Mouse (Mus musculus) left cerebral cortex, adult 8-10 months (tissue): ENCODE results near the gene Gucy1b2. TPM values are rescaled to one million over a fixed set of nuclear protein-coding genes. Genes with fewer than 3 reads are reported as not detected.

Source experiments
- DNase-seq, 2 experiments: peaks; one replicate each; pipeline ENCODE4 v3.0.0; 2022; ENCODE audit warnings: low spot score in 2 of 2
- total RNA-seq, 4 experiments: library from RNA; stranded (reverse); gene quantifications; 2 replicates each; pipeline ENCODE4 v1.2.4; 2022

The Gucy1b2 gene
- total RNA-seq, 4 experiments from 2014 or later: 0.11 to 0.28 (median 0.19) TPM; not detected in 1

GRCm38 (mm10) chr14:62374001-62374400 is 82.1 kb downstream of the Gucy1b2 start:
- DNase-seq: no peak

DNA sequence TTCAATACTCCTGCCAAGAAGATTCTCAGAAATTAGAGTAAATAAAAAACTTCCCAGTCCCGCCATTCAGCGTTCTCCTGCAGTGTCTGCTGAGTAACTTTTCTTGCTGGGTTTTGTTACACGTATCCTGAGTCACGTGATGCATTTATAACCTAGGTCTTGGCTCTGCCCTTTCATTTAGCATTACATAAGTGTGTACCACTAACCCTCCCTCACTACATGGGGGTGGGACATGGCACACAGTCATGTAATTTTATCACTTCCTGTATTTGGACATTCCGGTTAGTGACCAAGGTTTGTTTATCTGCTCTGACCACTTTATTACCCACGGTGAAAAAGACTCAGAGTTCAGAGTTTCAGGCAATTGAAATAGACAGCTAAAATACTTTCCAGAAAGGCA is 85.3 kb downstream of the Gucy1b2 start:
- DNase-seq: no peak

DNA sequence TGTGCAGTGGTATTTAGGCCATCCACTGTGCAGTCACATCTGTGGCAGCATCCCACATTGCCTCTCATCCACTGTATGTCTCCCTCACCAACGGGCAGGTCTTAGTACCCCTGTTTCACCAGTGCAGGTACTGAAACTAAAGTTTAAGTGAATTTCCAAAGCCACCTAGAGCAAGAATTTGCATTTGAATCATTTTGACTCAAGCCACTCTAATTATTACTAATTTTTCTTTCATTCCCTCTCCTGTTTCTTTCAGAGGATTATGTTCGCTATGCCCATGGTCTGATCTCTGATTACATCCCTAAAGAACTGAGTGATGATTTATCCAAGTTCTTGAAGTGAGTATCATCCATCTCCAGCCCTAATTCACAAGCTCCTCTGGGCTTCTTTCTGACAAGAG is 92.3 kb downstream of the Gucy1b2 start:
- DNase-seq: no peak

GRCm38 (mm10) chr14:62361263-62361980 is 94.7 kb downstream of the Gucy1b2 start:
- DNase-seq: no peak

- DNase-seq: no peak
Observed at GRCm38 (mm10) chr14:62355201-62355600, 100.9 kb downstream of the Gucy1b2 start.

DNA sequence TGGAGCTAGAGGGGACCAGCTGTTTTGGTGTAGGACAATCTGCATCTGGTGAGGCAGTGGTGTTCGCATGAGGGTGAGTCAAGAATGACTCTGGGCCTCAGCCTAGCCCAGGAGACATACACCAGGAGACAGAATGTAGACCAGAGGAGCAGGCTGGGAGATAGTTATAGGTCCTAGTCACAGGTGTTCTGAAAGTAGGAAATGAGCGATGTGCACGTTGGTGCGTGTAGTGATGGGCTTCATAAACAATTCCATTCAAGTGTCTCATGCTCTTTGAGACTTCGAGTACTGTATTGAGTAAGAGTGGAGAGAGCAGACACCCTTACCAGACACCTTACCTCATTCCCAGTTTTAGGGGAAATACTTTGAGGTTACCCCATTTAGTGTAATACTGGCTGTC is 102.3 kb downstream of the Gucy1b2 start:
- no peak for DNase-seq

- DNase-seq: no peak
Observed at GRCm38 (mm10) chr14:62353372-62353771, 102.7 kb downstream of the Gucy1b2 start.

DNA sequence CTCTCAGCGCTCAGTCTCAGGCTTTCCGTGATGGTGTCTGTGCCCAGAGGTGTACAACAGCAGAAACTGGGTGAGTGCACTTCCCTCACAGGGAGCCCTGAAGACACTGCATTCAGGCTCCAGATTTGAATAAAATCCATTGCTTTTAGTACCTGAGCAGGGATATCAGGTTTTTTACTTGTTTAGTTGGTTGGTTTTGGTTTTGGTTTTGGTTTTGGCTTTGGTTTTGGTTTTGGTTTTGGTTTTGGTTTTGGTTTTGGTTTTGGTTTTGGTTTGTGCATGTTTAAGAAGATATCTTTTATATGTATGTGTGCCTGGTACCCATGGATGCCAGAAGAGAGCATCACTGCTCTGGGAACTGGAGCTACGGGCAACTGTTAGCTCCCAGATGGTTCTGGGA is 105.2 kb downstream of the Gucy1b2 start:
- no peak for DNase-seq

- no peak for DNase-seq
Observed at GRCm38 (mm10) chr14:62350186-62350585, 105.9 kb downstream of the Gucy1b2 start.

DNA sequence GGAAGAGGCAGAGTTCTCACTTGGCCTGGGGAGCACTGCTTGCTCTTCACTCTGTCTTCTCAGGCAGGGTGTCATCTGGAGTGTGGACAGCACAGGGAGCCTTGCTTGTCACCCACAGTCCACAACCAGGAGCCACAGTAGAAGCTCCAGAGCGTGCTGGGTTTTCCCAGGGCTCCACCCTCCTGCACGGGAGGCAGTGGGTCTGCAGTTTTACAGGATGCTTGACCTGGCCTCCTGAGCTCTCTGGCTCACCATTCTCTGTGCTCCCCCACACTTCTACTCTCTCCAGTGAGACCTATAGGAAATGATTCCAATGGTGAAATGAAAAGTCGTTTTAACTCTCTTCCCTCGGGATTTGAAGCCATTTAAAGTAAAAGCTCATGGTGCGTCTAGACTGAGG is 106.3 kb downstream of the Gucy1b2 start:
- no peak for DNase-seq

- DNase-seq: no peak
Observed at GRCm38 (mm10) chr14:62347103-62347502, 109.0 kb downstream of the Gucy1b2 start.

DNA sequence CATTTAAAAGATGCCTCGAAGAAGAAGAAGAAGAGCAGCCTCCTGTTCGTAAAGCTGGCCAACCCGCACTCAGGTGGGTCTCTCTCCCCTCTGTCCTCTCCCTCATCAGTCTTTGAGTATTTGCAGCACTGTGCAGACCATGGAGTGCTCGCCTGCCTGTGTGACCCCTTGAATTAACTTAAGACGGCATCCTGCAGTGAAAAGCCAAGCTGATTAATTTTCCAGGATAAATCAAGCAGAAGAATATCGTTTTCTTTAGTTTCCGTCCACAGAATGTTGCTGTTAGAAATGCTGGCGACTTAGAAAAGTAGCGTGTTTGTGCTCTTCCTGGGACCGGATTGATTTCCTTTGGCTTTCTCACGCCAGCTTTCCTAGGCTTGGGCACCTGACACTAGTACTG is 109.5 kb downstream of the Gucy1b2 start:
- no peak for DNase-seq

Other genes with a start within 250 kb of the Gucy1b2 start
- gene Rnaseh2b, start 163.7 kb downstream of the Gucy1b2 start, total RNA-seq: 10 to 100 TPM; 10.4 to 14.3 (median 13.1) TPM
- 1 to 10 TPM; 6.2 to 8.1 (median 7.2) TPM for gene Dleu7, start 163.2 kb downstream of the Gucy1b2 start, total RNA-seq
- 10 to 100 TPM; 15.4 to 23.0 (median 19.9) TPM for gene Fam124a, start 99.4 kb upstream of the Gucy1b2 start, total RNA-seq
- not detected for gene Gm4131, start 110.6 kb upstream of the Gucy1b2 start, total RNA-seq
- gene Serpine3, start 207.4 kb upstream of the Gucy1b2 start, total RNA-seq: not detected